Mouse (Mus musculus) left cerebral cortex, adult 6 months (tissue): ENCODE measurements around the gene Adcy7. TPM values are rescaled to one million over a fixed set of nuclear protein-coding genes. Genes with fewer than 3 reads are reported as not detected.

Experiments used
- long read RNA-seq, 2 experiments: library from polyadenylated mRNA; unstranded; transcript quantifications; one replicate each; pipeline ENCODE4 v2.0.0; 2019 to 2020
- polyA plus RNA-seq: library from polyadenylated mRNA; unstranded; fragments of <200 nt; fragmentation: Nextera tagmentation; gene quantifications from 2 replicates; pipeline ENCODE4 v1.2.3, GENCODE M21; 2021

The Adcy7 gene
- 0.43 and 0.73 TPM in 2 replicates for polyA plus RNA-seq
- long read RNA-seq, experiment 1, full-length matches to known transcripts = 1 of 3 reads
- long read RNA-seq, experiment 1, partial matches to known transcripts = 0 of 3 reads
- long read RNA-seq, experiment 1, other reads (novel, unspliced or antisense) = 2 of 3 reads
- long read RNA-seq, experiment 2, partial matches to known transcripts = 0 of 1 reads
- long read RNA-seq, experiment 2, other reads (novel, unspliced or antisense) = 1 of 1 reads

GRCm38 (mm10) chr8:88272231-88273050 lies at the start of gene Adcy7:
TSS of gene Adcy7 (plus strand) at chr8:88272403.

GRCm38 (mm10) chr8:88361708-88362428 lies 89.7 kb downstream of the Adcy7 start, which contains the start of gene Brd7:
TSS of gene Brd7 (minus strand) at chr8:88362194.

Other genes starting within 250 kb of the Adcy7 start
- gene Cnep1r1, start 153.6 kb upstream of the Adcy7 start, polyA plus RNA-seq = 17.5 and 27.9 TPM in 2 replicates
- 11.0 and 11.4 TPM in 2 replicates for gene Heatr3, start 134.5 kb upstream of the Adcy7 start, polyA plus RNA-seq
- gene Tent4b, start 73.2 kb upstream of the Adcy7 start, polyA plus RNA-seq = 3.9 and 4.0 TPM in 2 replicates
- 24.3 and 66.3 TPM in 2 replicates for gene Brd7, start 89.8 kb downstream of the Adcy7 start, polyA plus RNA-seq
- gene Nkd1, start 249.0 kb downstream of the Adcy7 start, polyA plus RNA-seq = 9.1 and 12.8 TPM in 2 replicates